Mouse (Mus musculus): ENCODE measurements around the gene Duox1. TPM values are rescaled to one million over a fixed set of nuclear protein-coding genes. Genes with fewer than 3 reads are reported as not detected.

The Duox1 gene
- polyA plus RNA-seq, 1 experiment = 0.10 TPM

GRCm38 (mm10) chr2:122355389-122355788, 39.9 kb downstream of the Duox1 start:
- Histone ChIP-seq H3K36me3 (ENCODE audit: control insufficient read depth, insufficient read depth) (peaks cover 10% of the 10 kb centered on the region), H3K4me2 (ENCODE audit: low read depth) (no peak overlapping the region), H3K27me3 (ENCODE audit: control insufficient read depth, insufficient read depth, insufficient read length) (no peaks in the 10 kb centered on the region), H3ac (ENCODE audit: control insufficient read depth, insufficient read length) (no peak overlapping the region), H3K79me2 (ENCODE audit: control insufficient read depth, insufficient read depth) (peaks cover under 1% of the 10 kb centered on the region), H3K4me3 (no peak overlapping the region)
- TF ChIP-seq POLR2A (IDR thresholded peaks at IDR 0.05; ENCODE audit: insufficient read length, low read depth) (no peak), SRF (IDR thresholded peaks at IDR 0.05; ENCODE audit: control insufficient read depth, insufficient read length, low read depth) (no peak), REST (IDR thresholded peaks at IDR 0.05; ENCODE audit: insufficient read depth, insufficient read length) (no peak), CEBPB (IDR thresholded peaks at IDR 0.05; ENCODE audit: insufficient read depth, poor library complexity, severe bottlenecking) (no peak), MAX (IDR thresholded peaks at IDR 0.05; ENCODE audit: low read depth) (no peak), TCF12 (IDR thresholded peaks at IDR 0.05; ENCODE audit: insufficient read depth, poor library complexity, severe bottlenecking) (no peak), TCF3 (IDR thresholded peaks at IDR 0.05; ENCODE audit: insufficient read length, low read depth) (no peak), MYOG (IDR thresholded peaks at IDR 0.05; ENCODE audit: control insufficient read depth in 1 of 3, insufficient read depth in 1 of 3, insufficient read length in 2 of 3, low read depth in 2 of 3) (no peak), E2F4 (IDR thresholded peaks at IDR 0.05; ENCODE audit: insufficient read depth) (no peak), USF1 (IDR thresholded peaks at IDR 0.05; ENCODE audit: low read depth) (no peak)

DNA sequence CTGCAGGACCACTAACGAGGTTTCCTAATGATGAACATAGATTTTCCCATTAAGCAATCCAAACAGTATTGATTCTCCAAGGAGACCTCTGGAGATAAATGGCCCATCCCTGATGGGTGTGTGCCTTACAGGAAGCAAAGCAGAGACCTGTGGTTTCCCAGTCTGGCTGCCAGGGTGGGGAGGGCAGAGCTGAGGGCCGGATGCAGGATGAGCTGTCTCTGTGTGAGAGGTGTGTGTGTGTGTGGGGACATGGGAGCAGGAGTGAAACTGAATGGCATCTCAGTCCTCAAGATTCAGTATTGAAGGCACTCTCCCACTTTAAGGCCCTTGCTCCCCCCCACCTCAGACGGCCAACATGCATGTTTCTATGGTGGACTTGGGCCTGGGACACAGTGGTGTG, 40.7 kb downstream of the Duox1 start:
- Histone ChIP-seq H3K79me2 (ENCODE audit: control insufficient read depth, insufficient read depth) (peaks cover 8% of the 10 kb centered on the region), H3ac (ENCODE audit: control insufficient read depth, insufficient read length) (no peak overlapping the region), H3K4me3 (no peak overlapping the region), H3K27me3 (ENCODE audit: control insufficient read depth, insufficient read depth, insufficient read length) (no peaks in the 10 kb centered on the region), H3K36me3 (ENCODE audit: control insufficient read depth, insufficient read depth) (peaks cover 10% of the 10 kb centered on the region), H3K4me2 (ENCODE audit: low read depth) (peak overlapping the region; percentile 47)
- no peak for TF ChIP-seq CEBPB (IDR thresholded peaks at IDR 0.05; ENCODE audit: insufficient read depth, poor library complexity, severe bottlenecking)
- TF ChIP-seq TCF12 (IDR thresholded peaks at IDR 0.05; ENCODE audit: insufficient read depth, poor library complexity, severe bottlenecking) = no peak
- no peak for TF ChIP-seq USF1 (IDR thresholded peaks at IDR 0.05; ENCODE audit: low read depth)
- TF ChIP-seq SRF (IDR thresholded peaks at IDR 0.05; ENCODE audit: control insufficient read depth, insufficient read length, low read depth) = no peak

GRCm38 (mm10) chr2:122360310-122360709, 44.8 kb downstream of the Duox1 start:
- H3K4me2 ChIP-seq (ENCODE audit: low read depth) = no peak overlapping the region
- H3K79me2 ChIP-seq (ENCODE audit: control insufficient read depth, insufficient read depth) = peaks cover 23% of the 10 kb centered on the region
- no peak for TF ChIP-seq POLR2A (IDR thresholded peaks at IDR 0.05; ENCODE audit: insufficient read length, low read depth)
- peak in 2 of 3 experiments; percentile 29 to 77 for TF ChIP-seq MYOG (IDR thresholded peaks at IDR 0.05; ENCODE audit: control insufficient read depth in 1 of 3, insufficient read depth in 1 of 3, insufficient read length in 2 of 3, low read depth in 2 of 3)
- TF ChIP-seq USF1 (IDR thresholded peaks at IDR 0.05; ENCODE audit: low read depth) = no peak
- TF ChIP-seq MYOD1 (IDR thresholded peaks at IDR 0.05; ENCODE audit: control insufficient read depth in 1 of 3, insufficient read length in 2 of 3, low read depth in 2 of 3) = peak in 2 of 3 experiments; percentile 27 to 46
- H3K36me3 ChIP-seq (ENCODE audit: control insufficient read depth, insufficient read depth) = peaks cover 3% of the 10 kb centered on the region
- H3K27me3 ChIP-seq (ENCODE audit: control insufficient read depth, insufficient read depth, insufficient read length) = no peaks in the 10 kb centered on the region
- no peak overlapping the region for H3K4me3 ChIP-seq
- H3ac ChIP-seq (ENCODE audit: control insufficient read depth, insufficient read length) = no peak overlapping the region

DNA sequence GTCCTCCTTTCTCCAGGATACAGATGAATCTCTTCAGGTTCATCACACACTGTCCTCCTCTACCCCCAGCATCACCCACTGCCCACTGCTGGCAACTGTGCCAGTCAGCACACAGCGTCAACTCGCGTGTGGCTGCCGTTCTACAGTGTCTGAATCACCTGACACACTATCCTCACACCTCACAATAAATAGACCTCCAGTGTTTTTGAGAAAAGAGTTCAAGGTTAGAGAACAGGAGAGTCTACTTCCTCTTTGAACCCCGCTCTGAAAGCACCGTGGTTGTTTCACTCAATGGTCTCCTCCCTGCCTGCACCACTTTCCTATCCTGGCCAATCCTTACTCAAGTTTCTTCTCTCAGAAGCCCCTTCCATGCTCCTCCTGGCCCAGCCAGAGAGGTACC, 45.7 kb downstream of the Duox1 start:
- Histone ChIP-seq H3K4me2 (ENCODE audit: low read depth) (no peak overlapping the region), H3ac (ENCODE audit: control insufficient read depth, insufficient read length) (no peak overlapping the region), H3K27me3 (ENCODE audit: control insufficient read depth, insufficient read depth, insufficient read length) (no peaks in the 10 kb centered on the region), H3K79me2 (ENCODE audit: control insufficient read depth, insufficient read depth) (peaks cover 31% of the 10 kb centered on the region), H3K4me3 (no peak overlapping the region), H3K36me3 (ENCODE audit: control insufficient read depth, insufficient read depth) (no peaks in the 10 kb centered on the region)
- TF ChIP-seq POLR2A (IDR thresholded peaks at IDR 0.05; ENCODE audit: insufficient read length, low read depth) (no peak), MAX (IDR thresholded peaks at IDR 0.05; ENCODE audit: low read depth) (no peak), REST (IDR thresholded peaks at IDR 0.05; ENCODE audit: insufficient read depth, insufficient read length) (no peak)

DNA sequence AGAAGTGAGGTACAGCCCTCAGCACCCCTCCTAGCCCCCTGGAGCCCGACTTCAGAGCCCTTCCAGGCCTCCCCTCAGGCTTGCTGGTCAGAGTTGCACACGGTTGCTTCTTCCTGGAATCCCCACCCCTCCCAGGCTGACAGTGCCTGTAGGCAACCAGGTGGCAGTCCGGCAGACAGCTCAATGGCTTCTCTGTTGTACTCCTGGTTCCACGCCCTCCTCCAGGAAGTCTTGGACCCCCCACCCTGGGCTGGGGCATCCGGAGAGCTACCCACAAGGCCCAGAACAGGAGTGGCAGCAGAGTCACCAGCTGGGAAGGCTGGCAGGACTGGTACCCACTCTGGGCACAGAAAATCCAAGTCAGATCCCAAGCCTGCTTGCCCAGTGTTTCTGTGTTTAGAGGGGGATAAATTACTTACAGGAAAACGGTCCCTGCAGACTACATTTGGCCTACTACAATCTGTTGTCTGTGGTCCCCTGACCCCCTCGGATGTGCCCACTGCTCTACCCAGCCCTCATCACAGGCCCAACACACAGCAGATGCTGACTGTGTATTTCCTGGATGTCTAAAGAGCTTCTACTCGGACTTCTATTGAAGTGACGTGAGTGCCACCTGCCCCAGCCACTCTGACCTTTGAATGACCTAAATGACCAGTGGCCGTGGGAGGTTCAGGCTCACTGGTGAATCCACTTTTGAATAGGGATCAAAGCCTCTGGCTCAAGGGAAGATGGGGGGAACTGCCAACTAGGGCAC, 46.6 kb downstream of the Duox1 start:
- TF ChIP-seq REST (IDR thresholded peaks at IDR 0.05; ENCODE audit: insufficient read depth, insufficient read length) (no peak), MAX (IDR thresholded peaks at IDR 0.05; ENCODE audit: low read depth) (no peak), TCF3 (IDR thresholded peaks at IDR 0.05; ENCODE audit: insufficient read length, low read depth) (no peak), SRF (IDR thresholded peaks at IDR 0.05; ENCODE audit: control insufficient read depth, insufficient read length, low read depth) (no peak), TCF12 (IDR thresholded peaks at IDR 0.05; ENCODE audit: insufficient read depth, poor library complexity, severe bottlenecking) (no peak), E2F4 (IDR thresholded peaks at IDR 0.05; ENCODE audit: insufficient read depth) (no peak), POLR2AphosphoS2 (IDR thresholded peaks at IDR 0.05; ENCODE audit: insufficient read length, low read depth) (no peak), USF1 (IDR thresholded peaks at IDR 0.05; ENCODE audit: low read depth) (no peak), POLR2A (IDR thresholded peaks at IDR 0.05; ENCODE audit: insufficient read length, low read depth) (no peak), CEBPB (IDR thresholded peaks at IDR 0.05; ENCODE audit: insufficient read depth, poor library complexity, severe bottlenecking) (no peak), MYOG (IDR thresholded peaks at IDR 0.05; ENCODE audit: control insufficient read depth in 1 of 3, insufficient read depth in 1 of 3, insufficient read length in 2 of 3, low read depth in 2 of 3) (peak in 1 of 3 experiments; percentile 74), MYOD1 (IDR thresholded peaks at IDR 0.05; ENCODE audit: control insufficient read depth in 1 of 3, insufficient read length in 2 of 3, low read depth in 2 of 3) (peak in 1 of 3 experiments; percentile 59)
- Histone ChIP-seq H3K79me2 (ENCODE audit: control insufficient read depth, insufficient read depth) (peaks cover 40% of the 10 kb centered on the region), H3ac (ENCODE audit: control insufficient read depth, insufficient read length) (no peak overlapping the region), H3K4me3 (no peak overlapping the region), H3K4me2 (ENCODE audit: low read depth) (no peak overlapping the region), H3K27me3 (ENCODE audit: control insufficient read depth, insufficient read depth, insufficient read length) (no peaks in the 10 kb centered on the region), H3K36me3 (ENCODE audit: control insufficient read depth, insufficient read depth) (no peaks in the 10 kb centered on the region)

Data from myocyte (in vitro differentiated cells).